Mouse (Mus musculus) urinary bladder, adult 18-20 months (tissue): Measurements from ENCODE around the gene Gbgt1.
A peak's percentile ranks its signal among the peaks of the same experiment; 100 is the strongest.
"Not testable (repeated sequence)": the region's sequence is repeated elsewhere in the genome, so short reads cannot be mapped to it uniquely, and the experiment has no call there.

Experiments used
- DNase-seq, 2 experiments: peaks; one replicate each; pipeline ENCODE4 v3.0.0; 2022; ENCODE audit warnings: low spot score in 2 of 2, mixed read lengths in 2 of 2

Gene Gbgt1

GRCm38 (mm10) chr2:28496671-28497070 is at the start of gene Gbgt1:
Gbgt1 (plus strand) TSS chr2:28496891.
- no peak for DNase-seq

GRCm38 (mm10) chr2:28447315-28447670 is 49.4 kb upstream of the Gbgt1 start:
- DNase-seq = no peak

GRCm38 (mm10) chr2:28451663-28452062 is 45.0 kb upstream of the Gbgt1 start:
- DNase-seq = no peak

GRCm38 (mm10) chr2:28453539-28453938 is 43.2 kb upstream of the Gbgt1 start:
- DNase-seq = no peak

- no peak for DNase-seq
Measured at GRCm38 (mm10) chr2:28456616-28457015, 40.1 kb upstream of the Gbgt1 start.

- peak in 1 of 2 experiments; percentile 41 for DNase-seq
Measured at GRCm38 (mm10) chr2:28463919-28464318, 32.8 kb upstream of the Gbgt1 start.

GRCm38 (mm10) chr2:28464919-28465318 is 31.8 kb upstream of the Gbgt1 start:
- DNase-seq = no peak

- DNase-seq = peak; percentile 68 to 75
Measured at GRCm38 (mm10) chr2:28465836-28466518, 30.7 kb upstream of the Gbgt1 start, which contains the start of gene 1700007K13Rik. 1700007K13Rik (minus strand) TSS chr2:28466332.

GRCm38 (mm10) chr2:28467860-28468485 is 28.7 kb upstream of the Gbgt1 start, which contains the start of gene Mrps2:
Mrps2 (plus strand) TSS chr2:28468066.
- DNase-seq = peak; percentile 62 to 83

GRCm38 (mm10) chr2:28468486-28469225 is 28.0 kb upstream of the Gbgt1 start:
- no peak for DNase-seq

GRCm38 (mm10) chr2:28469461-28469860 is 27.2 kb upstream of the Gbgt1 start:
- no peak for DNase-seq

GRCm38 (mm10) chr2:28470591-28470990 is 26.1 kb upstream of the Gbgt1 start:
- DNase-seq = no peak

GRCm38 (mm10) chr2:28472011-28472410 is 24.7 kb upstream of the Gbgt1 start:
- DNase-seq = not testable (repeated sequence)

- not testable (repeated sequence) for DNase-seq
Measured at GRCm38 (mm10) chr2:28477993-28478392, 18.7 kb upstream of the Gbgt1 start.

- no peak for DNase-seq
Measured at GRCm38 (mm10) chr2:28479208-28480204, 17.2 kb upstream of the Gbgt1 start.

GRCm38 (mm10) chr2:28483861-28484260 is 12.8 kb upstream of the Gbgt1 start:
- no peak for DNase-seq

GRCm38 (mm10) chr2:28494521-28494920 is 2.2 kb upstream of the Gbgt1 start:
- DNase-seq = no peak

GRCm38 (mm10) chr2:28495207-28495756 is 1.4 kb upstream of the Gbgt1 start:
- no peak for DNase-seq

GRCm38 (mm10) chr2:28495801-28496595 is 693 bp upstream of the Gbgt1 start:
- DNase-seq = no peak

- no peak for DNase-seq
Measured at GRCm38 (mm10) chr2:28497561-28497960, 870 bp downstream of the Gbgt1 start.
